Mouse (Mus musculus) spleen, adult 2 months (tissue): ENCODE data around the gene Mark1.

ENCODE experiments used
- CTCF ChIP-seq: fragments of 200-500 bp; IDR thresholded peaks from 2 replicates; pipeline ENCODE4 v1.5.1; 2011; ENCODE audit warnings: mild to moderate bottlenecking, inconsistent platforms; ENCODE audit not compliant: insufficient read depth, insufficient read length, insufficient replicate concordance; ENCODE audit errors: extremely low read depth
- POLR2A ChIP-seq: fragments of 200-500 bp; IDR thresholded peaks from 2 replicates; pipeline ENCODE4 v1.6.1; 2011; ENCODE audit warnings: low read depth, low read length, inconsistent platforms

GRCm38 (mm10) chr1:184938106-184938505 is 61.3 kb downstream of the Mark1 start:
- TF ChIP-seq CTCF, result no peak
- TF ChIP-seq POLR2A, result no peak
